Mouse (Mus musculus): ENCODE measurements around the gene Bpifb1.

- TF ChIP-seq CTCF (IDR thresholded peaks at IDR 0.05; ENCODE audit: borderline replicate concordance, control insufficient read depth, extremely low read depth, insufficient read depth, low read length, poor library complexity), result no peak
- no peak for TF ChIP-seq POLR2A (IDR thresholded peaks at IDR 0.05; ENCODE audit: control insufficient read depth, extremely low read depth, insufficient read depth, low read length, poor library complexity)
Observed at GRCm38 (mm10) chr2:154147496-154147895, 43.1 kb upstream of the Bpifb1 start.

Data from thymus, adult 2 months (tissue).